Mouse (Mus musculus) liver, embryonic 14.5 days (tissue): ENCODE results near the gene 6430550D23Rik. TPM values are rescaled to one million over a fixed set of nuclear protein-coding genes. Genes with fewer than 3 reads are reported as not detected.

ENCODE experiments used
- ATAC-seq: fragments of 200-750 bp; cut with Nextera tagmentation; 2 replicates; pipeline ENCODE4 v1.8.0; 2017; ENCODE audit warnings: moderate number of reproducible peaks, mild to moderate bottlenecking, moderate library complexity; ENCODE audit not compliant: insufficient read depth
- DNase-seq, 3 experiments: peaks; one replicate each; pipeline ENCODE4 v3.0.0-alpha.2; 2012 to 2013; ENCODE audit warnings: low read depth in 3 of 3, low spot score in 3 of 3
- H3K27ac ChIP-seq: fragments of 300-500 bp; sonication (generic); 2 replicates; pipeline ENCODE4 v1.5.1; 2014; ENCODE audit warnings: moderate library complexity, mild to moderate bottlenecking, control low read depth, inconsistent platforms
- H3K27me3 ChIP-seq: fragments of 300-500 bp; sonication (generic); 2 replicates; pipeline ENCODE4 v1.6.1; 2014; ENCODE audit warnings: mild to moderate bottlenecking, low read length, moderate library complexity; ENCODE audit not compliant: control insufficient read depth, insufficient read depth
- H3K36me3 ChIP-seq: fragments of 300-500 bp; sonication (generic); replicated peaks from 2 replicates; pipeline ENCODE4 v1.6.1; 2014; ENCODE audit warnings: low read depth; ENCODE audit not compliant: control insufficient read depth, insufficient read depth
- H3K4me1 ChIP-seq, 2 experiments: fragments of 200-500 bp in 1 of 2; fragments of 300-500 bp in 1 of 2; sonication (generic) in 1 of 2; replicated peaks; 2 replicates each; pipeline ENCODE4 v1.6.1; 2012 to 2014; ENCODE audit warnings: antibody characterized with exemption in 1 of 2, inconsistent platforms in 1 of 2, low read length in 1 of 2; ENCODE audit not compliant: control insufficient read depth in 2 of 2, insufficient read depth in 2 of 2
- H3K4me2 ChIP-seq: fragments of 300-500 bp; sonication (generic); 2 replicates; pipeline ENCODE4 v1.6.1; 2014; ENCODE audit warnings: low read depth, mild to moderate bottlenecking, control low read depth, moderate library complexity
- H3K4me3 ChIP-seq, 2 experiments: fragments of 200-500 bp in 1 of 2; fragments of 300-500 bp in 1 of 2; sonication (generic) in 1 of 2; 2 replicates each; pipeline ENCODE4 v1.5.1; 2012 to 2014; ENCODE audit warnings: low read depth in 2 of 2, low read length in 2 of 2, mild to moderate bottlenecking in 2 of 2, control low read depth in 1 of 2, inconsistent platforms in 1 of 2, moderate library complexity in 1 of 2; ENCODE audit not compliant: insufficient read depth in 1 of 2
- H3K9ac ChIP-seq: fragments of 300-500 bp; sonication (generic); replicated peaks from 2 replicates; pipeline ENCODE4 v1.6.1; 2014; ENCODE audit warnings: mild to moderate bottlenecking, control low read depth, moderate library complexity
- H3K9me3 ChIP-seq: fragments of 300-500 bp; sonication (generic); 2 replicates; pipeline ENCODE4 v1.6.1; 2016; ENCODE audit warnings: low read length, mixed read lengths; ENCODE audit not compliant: control insufficient read depth
- CTCF ChIP-seq: IDR thresholded peaks from 2 replicates; pipeline ENCODE4 v1.5.1; 2016; ENCODE audit warnings: antibody characterized with exemption, low read depth, control low read depth
- EP300 ChIP-seq: IDR thresholded peaks from 2 replicates; pipeline ENCODE4 v1.6.1; 2016; ENCODE audit warnings: antibody characterized with exemption, low read depth
- WGBS: fragments of 180-500 bp; shearing (Covaris S2); extraction: QIAGEN DNeasy Blood & Tissue Kit; methylation state at CpG from one replicate; pipeline ENCODE4 v1.1.7; 2014; ENCODE audit not compliant: insufficient replicate concordance; 5-methylcytosine and 5-hydroxymethylcytosine counted together
- polyA plus RNA-seq, 2 experiments: library from polyadenylated mRNA; depleted of rRNA in 1 of 2; stranded (reverse) in 1 of 2; unstranded in 1 of 2; fragments of >200 nt; fragmentation: Nextera tagmentation in 1 of 2; extraction: Ambion mirVana in 1 of 2; gene quantifications; 2 replicates each; pipeline versions ENCODE4 v1.2.1 to v1.2.3; 2012 to 2014

Gene 6430550D23Rik
- polyA plus RNA-seq, 2 experiments = 0.41 to 2.1 TPM

DNA sequence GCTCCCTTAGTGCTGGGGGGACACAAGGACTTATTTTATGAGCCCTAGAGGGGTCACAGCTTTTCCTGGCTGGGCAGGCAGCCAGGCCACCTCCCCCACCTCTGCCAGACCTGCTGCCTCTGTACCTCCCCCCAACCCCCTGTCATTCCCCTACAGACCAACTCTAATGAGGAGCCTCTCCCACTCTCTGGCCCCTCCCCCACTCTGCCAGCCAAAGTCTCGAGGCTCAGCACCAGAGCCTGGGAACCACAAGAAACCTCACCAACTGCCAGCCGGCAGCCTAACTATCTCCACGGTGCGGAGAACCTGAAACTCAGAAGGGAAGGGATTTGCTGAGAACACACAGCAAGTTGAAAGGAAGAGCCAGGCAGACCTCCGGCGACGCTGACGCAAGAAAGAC, 64.3 kb downstream of the 6430550D23Rik start:
- no peak overlapping the region for H3K9ac ChIP-seq
- H3K4me3 ChIP-seq = no peak overlapping the region
- no peak for ATAC-seq
- H3K36me3 ChIP-seq = no peaks in the 10 kb centered on the region
- no peaks in the 10 kb centered on the region for H3K9me3 ChIP-seq
- DNase-seq = no peak
- TF ChIP-seq CTCF = no peak
- no peak for TF ChIP-seq EP300
- H3K4me2 ChIP-seq = no peak overlapping the region
- WGBS = 12% methylated on average over 8 of the region's 8 CpGs
- peaks cover 7 to 19% of the 10 kb centered on the region in 2 experiments; a peak in 3 of 4 replicates for H3K4me1 ChIP-seq
- no peak overlapping the region for H3K27ac ChIP-seq
- no peaks in the 10 kb centered on the region for H3K27me3 ChIP-seq

DNA sequence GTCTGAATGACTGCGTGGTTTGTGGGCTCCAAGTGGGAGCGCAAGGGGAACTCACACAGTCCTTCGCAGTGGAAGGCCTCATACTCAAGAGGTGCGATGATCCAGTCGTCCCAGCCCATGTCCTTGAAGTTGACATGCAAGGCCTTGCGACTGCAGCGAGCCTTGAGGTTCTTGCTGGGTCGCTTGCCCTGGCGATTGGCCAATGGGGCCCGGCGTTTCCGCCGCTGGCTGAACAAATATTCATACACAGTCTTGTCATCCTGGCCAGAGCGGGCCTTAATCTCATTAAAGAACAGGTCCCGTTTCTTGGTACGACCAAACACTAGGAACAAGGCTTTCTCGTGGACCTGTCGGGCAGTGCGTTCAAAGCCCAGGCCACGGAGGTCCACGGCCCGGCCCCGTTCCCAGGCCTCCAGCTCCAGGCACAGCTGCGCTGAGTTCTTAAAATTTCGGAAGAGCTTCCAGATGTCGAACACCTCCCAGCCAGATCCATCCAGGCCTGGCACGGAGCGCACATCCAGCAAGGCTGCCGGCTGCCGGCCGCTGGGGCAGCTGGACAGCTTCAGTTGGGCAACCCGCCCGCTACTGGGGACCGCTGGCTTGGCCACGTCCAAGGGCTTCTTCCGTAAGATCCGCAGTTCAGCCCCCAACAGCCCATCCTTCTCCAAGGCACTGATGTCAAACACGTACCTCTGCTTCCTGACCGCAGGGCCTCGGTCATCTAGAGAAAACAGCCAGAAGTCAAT, 65.9 kb downstream of the 6430550D23Rik start:
- 82% methylated on average over 40 of the region's 40 CpGs for WGBS
- H3K4me3 ChIP-seq = no peak overlapping the region
- DNase-seq = no peak

DNA sequence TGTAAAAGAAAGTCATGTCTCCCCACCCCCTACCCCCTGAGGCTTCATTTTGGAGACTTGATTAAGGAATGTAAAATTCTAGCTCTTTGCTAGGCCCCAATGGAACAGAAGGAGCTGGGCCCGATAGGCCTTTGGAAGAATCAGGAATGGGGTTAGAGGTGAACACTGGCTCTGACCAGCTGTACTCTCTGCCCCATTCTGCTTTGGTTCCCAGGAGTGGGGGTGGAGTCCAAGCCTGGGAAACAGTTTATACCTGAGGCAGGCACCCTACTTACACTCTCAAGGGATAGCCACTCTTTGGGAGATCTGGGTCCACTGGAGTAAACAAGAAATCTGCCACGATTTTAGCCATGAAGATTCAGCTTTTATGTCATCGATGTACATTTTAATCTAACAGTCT, 67.1 kb downstream of the 6430550D23Rik start, which contains the start of gene Gm15557:
Gm15557 (plus strand) TSS at position 48 of the 400 bp plus-strand sequence.
- H3K4me3 ChIP-seq = no peak within 1 kb of the TSS
- no peaks in the 10 kb centered on the region for H3K36me3 ChIP-seq
- no peak within 1 kb of the TSS for H3K4me2 ChIP-seq
- H3K27ac ChIP-seq = no peak within 1 kb of the TSS
- H3K9ac ChIP-seq = no peak within 1 kb of the TSS
- ATAC-seq (no peak), DNase-seq (no peak)
- no peaks in the 10 kb centered on the region for H3K9me3 ChIP-seq
- no peak for TF ChIP-seq CTCF
- TF ChIP-seq EP300 = no peak
- H3K27me3 ChIP-seq = no peaks in the 10 kb centered on the region
- no peaks in the 10 kb centered on the region; a peak in 1 of 4 replicates for H3K4me1 ChIP-seq
- WGBS = 79% methylated on average over 3 of the region's 3 CpGs

More for the DNA sequence above, 65.9 kb downstream of the 6430550D23Rik start:
- TF ChIP-seq EP300 = no peak
- no peak for TF ChIP-seq CTCF
- no peaks in the 10 kb centered on the region for H3K36me3 ChIP-seq
- H3K9ac ChIP-seq = no peak overlapping the region
- H3K27me3 ChIP-seq = no peaks in the 10 kb centered on the region
- no peak for ATAC-seq
- no peak overlapping the region for H3K4me2 ChIP-seq
- no peaks in the 10 kb centered on the region for H3K9me3 ChIP-seq
- H3K27ac ChIP-seq = no peak overlapping the region
- peaks cover 0 to 7% of the 10 kb centered on the region in 2 experiments; a peak in 3 of 4 replicates for H3K4me1 ChIP-seq

DNA sequence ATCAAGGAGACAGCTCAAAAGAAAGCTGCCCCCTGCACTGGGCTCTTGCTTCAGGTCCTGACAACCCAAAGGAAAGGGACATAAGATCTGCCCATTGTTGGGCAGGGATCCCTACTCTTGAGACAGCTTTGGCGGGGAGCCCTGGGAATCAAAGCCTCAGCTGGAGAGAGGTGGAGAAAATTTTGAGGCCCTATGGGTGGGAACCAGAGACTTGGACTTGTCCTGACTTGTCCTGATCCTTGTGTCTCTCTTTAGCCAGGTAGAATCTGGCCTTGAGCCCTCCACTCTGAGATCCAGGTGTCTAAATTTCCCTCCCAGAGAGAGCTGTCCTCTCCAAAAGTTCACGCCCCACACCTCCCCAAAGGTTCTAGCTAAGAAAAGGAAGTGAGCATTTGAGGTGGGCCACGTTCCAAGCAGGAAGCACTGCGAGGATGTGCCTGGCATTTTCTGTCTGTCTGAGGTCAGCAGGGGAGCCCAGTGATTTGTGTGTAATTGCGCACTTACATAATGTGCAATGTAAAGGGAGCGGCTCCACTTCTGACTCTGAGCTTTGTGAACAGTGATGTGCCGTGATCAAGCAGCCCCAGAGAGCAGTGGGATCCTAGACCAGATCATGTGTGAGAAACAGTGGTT, 67.8 kb downstream of the 6430550D23Rik start:
- Histone ChIP-seq H3K4me3 (no peak overlapping the region), H3K36me3 (no peaks in the 10 kb centered on the region), H3K27me3 (no peaks in the 10 kb centered on the region), H3K4me2 (no peak overlapping the region), H3K9ac (no peak overlapping the region), H3K27ac (no peak overlapping the region), H3K9me3 (no peaks in the 10 kb centered on the region), H3K4me1 (no peaks in the 10 kb centered on the region; a peak in 1 of 4 replicates)
- WGBS = 58% methylated on average over 7 of the region's 7 CpGs
- ATAC-seq = no peak
- DNase-seq = no peak
- TF ChIP-seq CTCF = no peak
- TF ChIP-seq EP300 = no peak
